Comparison of ENCODE assay signal across 33 mouse cellular contexts in the genomic region with DNA sequence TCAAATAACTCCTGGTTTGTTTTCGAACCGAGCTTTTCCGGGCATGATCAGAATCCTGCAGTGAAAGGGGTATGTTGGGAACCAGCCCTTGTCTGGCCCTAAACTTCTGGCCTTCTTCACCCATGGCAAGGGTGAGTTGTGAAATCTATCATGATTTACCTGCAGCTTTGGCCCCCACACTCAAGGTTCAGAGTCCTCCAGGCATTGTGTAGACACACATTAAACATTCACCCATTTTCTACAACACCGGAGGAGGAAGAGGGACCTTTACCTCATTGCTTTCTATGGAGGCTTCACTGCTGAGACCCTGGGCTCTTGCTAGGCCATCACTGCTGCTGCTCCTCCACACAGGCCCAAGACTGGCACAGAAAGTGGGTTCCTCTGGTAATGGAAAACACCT. TPM values are rescaled to one million over a fixed set of nuclear protein-coding genes. Genes with fewer than 3 reads are reported as not detected.
A peak's percentile ranks its signal among the peaks of the same experiment; 100 is the strongest.
DNase-seq lines count a peak whose midpoint lies in the region; ATAC-seq and TF ChIP-seq lines count a peak whose summit lies in the region.
"Had no signal": no experiment of that assay in that cellular context is flagged by ENCODE, and none has a peak within 500 bp of the region (broad histone marks: within the 10 kb centered on the region; RNA-seq: fewer than 3 reads in every experiment).

No protein-coding gene starts in this region.

- no peak for TF ChIP-seq POLR2A in kidney, adult 2 months (IDR thresholded peaks at IDR 0.05; ENCODE audit: low read depth, low read length)

- H3K27me3 ChIP-seq in kidney, adult 2 months (replicated peaks; ENCODE audit: control insufficient read depth, insufficient read depth, low read length): no peaks in the 10 kb centered on the region
- H3K27me3 ChIP-seq in liver, embryonic 12.5 days (replicated peaks): no peaks in the 10 kb centered on the region
- H3K27me3 ChIP-seq in liver, embryonic 11.5 days (replicated peaks; ENCODE audit: control insufficient read depth, insufficient read depth, low read length): no peaks in the 10 kb centered on the region
- H3K27me3 ChIP-seq in liver, postnatal 0 days (ENCODE audit: insufficient read depth, low read length): no peaks in the 10 kb centered on the region
- H3K27me3 ChIP-seq: embryonic facial prominence, embryonic 13.5 days; forebrain, embryonic 12.5 days; forebrain, embryonic 15.5 days; hindbrain, embryonic 12.5 days had no signal

- no peak overlapping the region for H3K4me3 ChIP-seq in kidney, adult 2 months (ENCODE audit: insufficient read depth, low read depth, low read length)
- H3K4me3 ChIP-seq in liver, embryonic 12.5 days: no peak overlapping the region
- no peak overlapping the region for H3K4me3 ChIP-seq in liver, embryonic 11.5 days (ENCODE audit: low read depth, low read length)
- no peak overlapping the region for H3K4me3 ChIP-seq in liver, postnatal 0 days (ENCODE audit: low read depth, low read length)
- H3K4me3 ChIP-seq: embryonic facial prominence, embryonic 10.5 days; embryonic facial prominence, embryonic 13.5 days; erythroblast, embryonic 14.5 days; forebrain, embryonic 12.5 days; forebrain, embryonic 15.5 days; hindbrain, embryonic 12.5 days had no signal

- 62% methylated on average over 4 of the region's 4 CpGs for WGBS in kidney, adult 2 months
- 81% methylated on average over 4 of the region's 4 CpGs for WGBS in liver, embryonic 12.5 days (ENCODE audit: insufficient replicate concordance)
- WGBS in liver, embryonic 11.5 days: 91% methylated on average over 4 of the region's 4 CpGs
- 57% methylated on average over 4 of the region's 4 CpGs for WGBS in liver, postnatal 0 days (ENCODE audit: insufficient replicate concordance)

- no peak for TF ChIP-seq EP300 in liver, postnatal 0 days (IDR thresholded peaks at IDR 0.05; ENCODE audit: low read depth)

- TF ChIP-seq CTCF in kidney, adult 2 months (conservative IDR thresholded peaks at IDR 0.05; ENCODE audit: insufficient read depth, insufficient read length, low read depth, low read length): no peak
- TF ChIP-seq CTCF in liver, postnatal 0 days (IDR thresholded peaks at IDR 0.05; ENCODE audit: low read depth): no peak

- peaks cover 12% of the 10 kb centered on the region; the same call in 1 of the 2 replicates for H3K4me1 ChIP-seq in kidney, adult 2 months (ENCODE audit: control insufficient read depth, insufficient read depth, low read length)
- H3K4me1 ChIP-seq in liver, embryonic 12.5 days: 0 out of 2 replicates have a peak, but pooled peaks cover 3% of the 10 kb centered on the region
- 0 out of 2 replicates have a peak, but pooled peaks cover 2% of the 10 kb centered on the region for H3K4me1 ChIP-seq in liver, embryonic 11.5 days (replicated peaks; ENCODE audit: control insufficient read depth, insufficient read depth, low read length)
- H3K4me1 ChIP-seq in liver, postnatal 0 days (ENCODE audit: insufficient read depth): peaks cover 12% of the 10 kb centered on the region
- H3K4me1 ChIP-seq: embryonic facial prominence, embryonic 10.5 days; embryonic facial prominence, embryonic 13.5 days; forebrain, embryonic 12.5 days; forebrain, embryonic 15.5 days; hindbrain, embryonic 12.5 days had no signal

- ATAC-seq in liver, embryonic 12.5 days: 0 out of 2 replicates have a peak, but pooled peaks have one; percentile 12
- no peak for ATAC-seq in liver, embryonic 11.5 days (replicated peaks; ENCODE audit: low FRiP score)
- ATAC-seq in liver, postnatal 0 days: peak; percentile 68
- no peak for ATAC-seq in megakaryocyte-erythroid progenitor cell, adult 5-6 weeks (replicated peaks; ENCODE audit: low FRiP score, low TSS enrichment, poor library complexity, severe bottlenecking)
- ATAC-seq: activated CD4-positive, CD25-positive, alpha-beta regulatory T cell, adult 4 months; forebrain, embryonic 15.5 days had no signal

- DNase-seq in kidney, adult 2 months: no peak
- no peak for DNase-seq in kidney, adult 18-20 months
- no peak for DNase-seq in liver, embryonic 11.5 days (ENCODE audit: low spot score)
- DNase-seq in liver, postnatal 0 days: no peak
- DNase-seq in left cerebral cortex, postnatal 36 days (ENCODE audit: low spot score in 2 of 2): no peak
- DNase-seq: adrenal gland, adult 8-10 months; adrenal gland, postnatal 25 days; cerebellum, adult 11-12 months; cerebellum, adult 8-10 months; cerebellum, postnatal 10 days; cerebellum, postnatal 36 days; embryo, embryonic 11 days; gastrocnemius, postnatal 10 days; gastrocnemius, postnatal 36 days; heart, adult 11 months had no signal

- H3K36me3 ChIP-seq in kidney, adult 2 months (ENCODE audit: control insufficient read depth, insufficient read depth, low read length): peaks cover 2% of the 10 kb centered on the region; the same call in 1 of the 2 replicates
- peaks cover 86% of the 10 kb centered on the region for H3K36me3 ChIP-seq in liver, embryonic 12.5 days
- peaks cover 39% of the 10 kb centered on the region for H3K36me3 ChIP-seq in liver, embryonic 11.5 days (ENCODE audit: control insufficient read depth, insufficient read depth, low read length)
- H3K36me3 ChIP-seq in liver, postnatal 0 days (replicated peaks; ENCODE audit: insufficient read depth, low read length): peaks cover 50% of the 10 kb centered on the region

- H3K9ac ChIP-seq in liver, embryonic 12.5 days: no peak overlapping the region
- no peak overlapping the region for H3K9ac ChIP-seq in liver, embryonic 11.5 days (ENCODE audit: low read depth, low read length)
- H3K9ac ChIP-seq in liver, postnatal 0 days (replicated peaks): no peak overlapping the region; the same call in 1 of the 2 replicates
- H3K9ac ChIP-seq: embryonic facial prominence, embryonic 13.5 days; forebrain, embryonic 12.5 days; forebrain, embryonic 15.5 days; hindbrain, embryonic 12.5 days had no signal

- no peaks in the 10 kb centered on the region for H3K9me3 ChIP-seq in liver, embryonic 12.5 days (replicated peaks)
- H3K9me3 ChIP-seq in liver, embryonic 11.5 days (ENCODE audit: control insufficient read depth, low read length): no peaks in the 10 kb centered on the region
- H3K9me3 ChIP-seq in liver, postnatal 0 days (ENCODE audit: low read length): no peaks in the 10 kb centered on the region
- H3K9me3 ChIP-seq: embryonic facial prominence, embryonic 10.5 days; embryonic facial prominence, embryonic 13.5 days; forebrain, embryonic 12.5 days; forebrain, embryonic 15.5 days; hindbrain, embryonic 12.5 days had no signal

- peak overlapping the region; percentile 41; the same call in 1 of the 2 replicates for H3K27ac ChIP-seq in kidney, adult 2 months (ENCODE audit: insufficient read depth, low read depth, low read length)
- peak overlapping the region; percentile 6; the same call in 1 of the 2 replicates for H3K27ac ChIP-seq in liver, embryonic 12.5 days
- no peak overlapping the region for H3K27ac ChIP-seq in liver, embryonic 11.5 days (ENCODE audit: low read depth, low read length)
- peak overlapping the region; percentile 55; the same call in 1 of the 2 replicates for H3K27ac ChIP-seq in liver, postnatal 0 days (ENCODE audit: low read depth)
- H3K27ac ChIP-seq: embryonic facial prominence, embryonic 10.5 days; embryonic facial prominence, embryonic 13.5 days; forebrain, embryonic 12.5 days; forebrain, embryonic 15.5 days; hindbrain, embryonic 12.5 days had no signal

- intact Hi-C loops in left cerebral cortex, postnatal 36 days (cut with DNase I): no loop called here

- no peak overlapping the region for H3K4me2 ChIP-seq in liver, embryonic 12.5 days
- no peak overlapping the region for H3K4me2 ChIP-seq in liver, embryonic 11.5 days
- peak overlapping the region; percentile 34; the same call in 1 of the 2 replicates for H3K4me2 ChIP-seq in liver, postnatal 0 days (ENCODE audit: low read depth, low read length)
- H3K4me2 ChIP-seq: embryonic facial prominence, embryonic 13.5 days; forebrain, embryonic 12.5 days; forebrain, embryonic 15.5 days; heart, embryonic 11.5 days; hindbrain, embryonic 12.5 days had no signal

RNA-seq across cellular contexts. Expression of a gene that starts 8.8 kb away (rescaled TPM):
- polyA plus RNA-seq in kidney, adult 2 months (2012; rRNA removed): 137 and 145 TPM in 2 replicates
- 61.2 and 62.7 TPM in 2 replicates for polyA plus RNA-seq in liver, embryonic 12.5 days (2016; fragmentation: Nextera tagmentation; extraction: Ambion mirVana)
- 102 and 103 TPM in 2 replicates for polyA plus RNA-seq in liver, embryonic 11.5 days (2014; fragmentation: Nextera tagmentation; extraction: Ambion mirVana)
- 38.9 and 40.2 TPM in 2 replicates for polyA plus RNA-seq in liver, postnatal 0 days (2015; fragmentation: Nextera tagmentation; extraction: Ambion mirVana)
- total RNA-seq in megakaryocyte-erythroid progenitor cell, adult 5-6 weeks (2014; fragmentation: Nextera tagmentation): 46.3 and 49.3 TPM in 2 replicates
- total RNA-seq in megakaryocyte-erythroid progenitor cell, adult 5-6 weeks (2017): 13.4 and 15.0 TPM in 2 replicates
- 10 to 100 TPM; 70.6 to 77.8 TPM for total RNA-seq in left cerebral cortex, postnatal 36 days (2021)

RNA-seq across cellular contexts. Expression of a gene that starts 16.6 kb away (rescaled TPM):
- 50.7 and 61.1 TPM in 2 replicates for polyA plus RNA-seq in kidney, adult 2 months (2012; rRNA removed)
- 16.8 and 19.7 TPM in 2 replicates for polyA plus RNA-seq in liver, embryonic 12.5 days (2016; fragmentation: Nextera tagmentation; extraction: Ambion mirVana)
- 28.1 and 30.0 TPM in 2 replicates for polyA plus RNA-seq in liver, embryonic 11.5 days (2014; fragmentation: Nextera tagmentation; extraction: Ambion mirVana)
- polyA plus RNA-seq in liver, postnatal 0 days (2015; fragmentation: Nextera tagmentation; extraction: Ambion mirVana): 10.5 and 13.0 TPM in 2 replicates
- 25.3 and 25.4 TPM in 2 replicates for total RNA-seq in megakaryocyte-erythroid progenitor cell, adult 5-6 weeks (2014; fragmentation: Nextera tagmentation)
- 9.5 and 11.6 TPM in 2 replicates for total RNA-seq in megakaryocyte-erythroid progenitor cell, adult 5-6 weeks (2017)
- 10 to 100 TPM; 42.1 to 74.9 TPM for total RNA-seq in left cerebral cortex, postnatal 36 days (2021)

RNA-seq across cellular contexts. Expression of a gene that starts 50.3 kb away (rescaled TPM):
- 0.33 TPM in 1 of 2 replicates, not detected in the other for polyA plus RNA-seq in kidney, adult 2 months (2012; rRNA removed)
- polyA plus RNA-seq in liver, embryonic 12.5 days (2016; fragmentation: Nextera tagmentation; extraction: Ambion mirVana): 0.11 TPM in 1 of 2 replicates, not detected in the other
- polyA plus RNA-seq in liver, embryonic 11.5 days (2014; fragmentation: Nextera tagmentation; extraction: Ambion mirVana): not detected in 2 replicates
- polyA plus RNA-seq in liver, postnatal 0 days (2015; fragmentation: Nextera tagmentation; extraction: Ambion mirVana): not detected in 2 replicates
- total RNA-seq in megakaryocyte-erythroid progenitor cell, adult 5-6 weeks (2014; fragmentation: Nextera tagmentation): not detected in 2 replicates
- total RNA-seq in megakaryocyte-erythroid progenitor cell, adult 5-6 weeks (2017): not detected in 2 replicates
- not detected for total RNA-seq in left cerebral cortex, postnatal 36 days (2021)
- total RNA-seq: adrenal gland, adult 8-10 months; adrenal gland, postnatal 25 days; gastrocnemius, adult 18-20 months; gastrocnemius, postnatal 10 days; gastrocnemius, postnatal 36 days; heart, adult 8-10 months; heart, postnatal 25 days; hematopoietic stem cell, adult 5-6 weeks had no signal
- polyA plus RNA-seq: activated CD4-positive, CD25-positive, alpha-beta regulatory T cell, adult 4 months; brain, embryonic 14.5 days; cortical plate, adult 2 months; embryonic facial prominence, embryonic 10.5 days; embryonic facial prominence, embryonic 13.5 days; erythroblast, embryonic 14.5 days; forebrain, embryonic 12.5 days; forebrain, embryonic 15.5 days; heart, embryonic 11.5 days; heart, embryonic 14.5 days; heart, postnatal 0 days; hindbrain, embryonic 12.5 days had no signal

RNA-seq across cellular contexts. Expression of a gene that starts 59.7 kb away (rescaled TPM):
- 156 and 232 TPM in 2 replicates for polyA plus RNA-seq in kidney, adult 2 months (2012; rRNA removed)
- polyA plus RNA-seq in liver, embryonic 12.5 days (2016; fragmentation: Nextera tagmentation; extraction: Ambion mirVana): 5.7 and 6.9 TPM in 2 replicates
- 4.3 and 4.8 TPM in 2 replicates for polyA plus RNA-seq in liver, embryonic 11.5 days (2014; fragmentation: Nextera tagmentation; extraction: Ambion mirVana)
- 23.6 and 23.7 TPM in 2 replicates for polyA plus RNA-seq in liver, postnatal 0 days (2015; fragmentation: Nextera tagmentation; extraction: Ambion mirVana)
- not detected in 2 replicates for total RNA-seq in megakaryocyte-erythroid progenitor cell, adult 5-6 weeks (2014; fragmentation: Nextera tagmentation)
- total RNA-seq in megakaryocyte-erythroid progenitor cell, adult 5-6 weeks (2017): not detected in 2 replicates
- not detected for total RNA-seq in left cerebral cortex, postnatal 36 days (2021)
- total RNA-seq: adrenal gland, adult 8-10 months; adrenal gland, postnatal 25 days; gastrocnemius, adult 18-20 months; gastrocnemius, postnatal 10 days; gastrocnemius, postnatal 36 days; heart, adult 8-10 months; heart, postnatal 25 days; hematopoietic stem cell, adult 5-6 weeks had no signal
- polyA plus RNA-seq: activated CD4-positive, CD25-positive, alpha-beta regulatory T cell, adult 4 months; erythroblast, embryonic 14.5 days had no signal

Comparison
In these comparisons a context has a peak if more than half of its experiments do, and no peak if none do; other contexts are left out.
1. ATAC-seq: peak in liver, embryonic 12.5 days (single experiment) and liver, postnatal 0 days (single experiment); none in liver, embryonic 11.5 days (single experiment) and megakaryocyte-erythroid progenitor cell, adult 5-6 weeks (single experiment).